Mouse (Mus musculus) monocyte, adult 5-6 weeks (primary cell): ENCODE measurements around the gene Dnah2. TPM values are rescaled to one million over a fixed set of nuclear protein-coding genes. Genes with fewer than 3 reads are reported as not detected.

Experiments used
- ATAC-seq: fragments of 153-309, 156-312 bp; replicated peaks from 2 replicates; pipeline ENCODE4 v1.8.0; 2017; ENCODE audit warnings: mild to moderate bottlenecking; ENCODE audit not compliant: low TSS enrichment, insufficient number of reproducible peaks, severe bottlenecking, poor library complexity, low FRiP score
- total RNA-seq: library from RNA; stranded (forward); fragments of 200-1000, 200-491, 200-594 nt; gene quantifications from 3 replicates; pipeline ENCODE4 v1.2.3, GENCODE M21; 2017

The Dnah2 gene
- total RNA-seq, 1 experiment from 2014 or later: 6.4 TPM

DNA sequence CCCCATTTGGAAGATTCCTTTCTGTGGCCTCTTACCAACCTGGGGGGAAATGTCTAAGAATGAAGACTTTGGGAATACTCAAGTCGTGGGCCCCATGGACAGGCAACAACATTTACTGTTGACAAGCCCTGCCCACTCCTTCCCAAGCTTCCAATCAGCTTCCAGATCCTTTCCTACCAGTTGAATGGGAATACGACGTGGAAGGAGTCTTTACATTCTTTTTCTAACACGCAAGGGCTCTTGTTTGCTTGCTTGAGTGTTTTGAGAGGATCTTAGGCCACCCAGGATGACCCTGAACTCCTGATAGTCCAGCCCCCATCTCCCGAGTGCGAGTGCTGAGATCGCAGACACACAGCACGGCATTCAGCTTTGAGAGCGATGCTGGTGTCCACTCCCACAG, 47.4 kb downstream of the Dnah2 start:
- ATAC-seq: no peak

DNA sequence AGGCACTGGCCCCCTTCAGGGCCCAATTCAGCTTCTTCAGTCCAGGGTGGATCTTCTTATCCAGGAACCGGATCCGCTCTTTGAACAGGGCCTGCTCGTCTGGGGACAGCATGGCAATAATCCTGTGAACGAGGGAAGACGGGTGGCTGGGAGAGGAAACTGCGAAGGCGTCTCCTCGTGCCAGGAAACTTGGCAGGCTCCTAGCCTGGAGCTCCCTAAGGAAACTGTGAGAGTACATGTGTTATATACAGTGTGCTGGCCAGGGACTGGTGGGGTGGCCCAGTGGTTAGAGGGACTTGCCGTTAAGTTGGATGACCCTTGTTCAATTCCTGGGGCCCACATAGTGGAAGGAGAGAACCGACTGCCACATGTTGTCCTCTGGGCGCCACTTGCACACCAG, 49.8 kb downstream of the Dnah2 start:
- no peak for ATAC-seq

- no peak for ATAC-seq
Measured at GRCm38 (mm10) chr11:69491711-69492110, 57.2 kb downstream of the Dnah2 start.

- no peak for ATAC-seq
Measured at GRCm38 (mm10) chr11:69490898-69491297, 58.0 kb downstream of the Dnah2 start.

GRCm38 (mm10) chr11:69487474-69487873, 61.4 kb downstream of the Dnah2 start:
- ATAC-seq: no peak

- no peak for ATAC-seq
Measured at GRCm38 (mm10) chr11:69477645-69478044, 71.3 kb downstream of the Dnah2 start.

DNA sequence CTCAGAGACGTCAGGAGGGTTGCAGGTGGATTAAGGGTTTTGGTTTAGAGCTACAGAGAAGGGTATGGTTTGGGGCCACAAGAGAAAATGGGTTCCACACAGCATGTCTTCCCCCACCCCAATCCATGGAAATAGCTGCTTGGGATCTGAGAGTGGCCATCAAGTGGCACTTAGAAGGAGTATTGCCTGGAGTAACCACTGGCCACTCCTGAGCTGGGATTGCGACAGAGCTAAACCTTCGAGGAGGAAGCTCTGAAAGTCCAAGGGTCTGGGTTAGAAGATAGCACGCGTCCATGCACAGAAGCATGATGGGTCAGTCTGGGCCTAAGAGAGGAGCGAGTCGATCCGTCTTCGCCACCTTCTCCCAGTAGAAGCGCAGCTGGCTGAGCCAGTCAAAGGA, 72.1 kb downstream of the Dnah2 start:
- ATAC-seq: no peak

GRCm38 (mm10) chr11:69474737-69475136, 74.2 kb downstream of the Dnah2 start:
- ATAC-seq: no peak

DNA sequence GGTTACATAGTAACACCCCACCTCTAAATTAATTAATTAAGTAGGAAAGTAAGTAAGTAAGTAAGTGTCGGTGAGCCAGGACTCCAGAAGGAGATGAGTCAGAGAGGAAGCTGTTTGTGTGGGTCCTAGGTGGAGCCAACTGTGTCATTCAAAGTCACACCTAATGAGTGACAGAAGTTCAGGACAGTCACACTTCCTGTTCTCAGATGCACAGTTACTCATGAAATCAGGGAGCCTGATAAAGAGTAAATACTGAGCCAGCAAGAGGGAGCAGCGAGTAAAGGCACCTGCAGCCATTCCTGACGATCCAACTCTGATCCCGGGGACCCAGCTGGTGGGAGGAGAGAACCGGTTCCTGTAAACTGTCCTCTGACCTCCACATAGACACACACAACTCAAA, 76.2 kb downstream of the Dnah2 start:
- peak; percentile 56; the same call in 1 of the 2 replicates for ATAC-seq

DNA sequence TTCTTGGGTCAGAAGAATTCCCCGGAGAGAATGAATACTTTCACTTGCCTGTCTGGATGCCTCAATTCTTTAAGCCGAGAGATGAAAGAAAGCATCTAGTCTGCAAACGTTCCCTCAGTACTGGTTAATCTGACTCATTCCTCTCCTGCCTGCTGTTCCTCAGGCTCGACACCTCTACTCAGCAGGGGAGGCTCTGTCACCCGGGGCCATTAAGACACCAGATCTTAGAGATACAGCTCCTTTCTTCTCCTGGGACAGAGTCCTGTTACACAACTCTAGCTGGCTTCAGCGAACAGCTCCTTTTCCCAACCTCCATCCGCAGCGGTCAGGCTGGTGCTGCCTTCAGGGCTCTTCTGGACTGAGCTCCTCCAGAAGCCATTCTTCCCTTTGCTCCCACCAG, 77.4 kb downstream of the Dnah2 start:
- ATAC-seq: no peak

GRCm38 (mm10) chr11:69469301-69469700, 79.6 kb downstream of the Dnah2 start:
- no peak for ATAC-seq

DNA sequence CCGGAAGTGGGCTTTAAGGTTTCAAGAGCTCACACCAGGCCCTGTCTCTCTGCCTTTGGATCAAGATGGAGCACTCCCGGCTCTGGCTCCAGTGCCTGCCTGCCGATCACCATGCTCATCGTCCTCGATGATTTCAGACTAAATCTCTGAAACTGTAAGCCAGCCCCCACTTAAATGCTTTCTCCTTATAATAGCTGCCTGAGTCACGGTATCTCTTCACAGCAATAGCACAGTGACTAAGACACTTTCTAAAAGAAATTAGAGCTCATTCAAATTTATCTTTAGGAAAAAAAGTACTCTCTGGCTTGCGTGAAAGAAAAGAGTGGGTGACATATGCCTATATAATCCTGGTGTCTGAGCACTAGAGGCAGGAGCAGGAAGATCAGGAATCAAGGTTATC, 84.9 kb downstream of the Dnah2 start:
- ATAC-seq: no peak

DNA sequence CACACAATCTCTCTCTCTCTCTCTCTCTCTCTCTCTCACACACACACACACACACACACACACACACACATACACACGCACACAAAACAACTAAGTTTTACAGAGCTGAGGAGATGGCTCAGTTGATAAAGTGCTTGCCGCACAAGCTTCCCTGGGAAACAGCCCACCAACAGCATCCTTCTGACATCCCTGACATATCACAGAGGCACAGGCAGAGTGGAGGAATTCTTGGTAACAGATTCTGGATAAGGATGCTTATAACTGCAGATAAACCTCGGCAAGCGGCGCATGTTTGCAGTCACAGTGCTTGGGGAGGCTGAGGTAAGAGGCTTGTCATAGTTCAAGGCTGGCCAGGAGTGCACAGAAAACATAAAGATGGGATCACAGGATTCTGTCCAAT, 87.3 kb downstream of the Dnah2 start:
- ATAC-seq: no peak

DNA sequence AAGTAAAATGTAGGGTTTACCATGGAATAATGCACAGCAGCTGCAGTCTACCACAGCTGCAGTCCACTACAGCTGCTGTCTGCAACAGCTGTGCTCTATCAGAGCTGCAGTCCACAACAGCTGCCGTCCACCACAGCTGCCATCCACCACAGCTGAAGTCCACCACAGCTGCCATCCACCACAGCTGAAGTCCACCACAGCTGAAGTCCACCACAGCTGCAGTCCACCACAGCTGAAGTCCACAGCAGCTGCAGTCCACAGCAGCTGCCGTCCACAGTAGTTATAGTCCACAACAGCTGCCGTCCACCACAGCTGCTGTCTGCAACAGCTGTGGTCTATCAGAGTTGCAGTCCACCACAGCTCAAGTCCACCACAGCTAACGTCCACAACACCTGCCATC, 89.0 kb downstream of the Dnah2 start:
- ATAC-seq: no peak

DNA sequence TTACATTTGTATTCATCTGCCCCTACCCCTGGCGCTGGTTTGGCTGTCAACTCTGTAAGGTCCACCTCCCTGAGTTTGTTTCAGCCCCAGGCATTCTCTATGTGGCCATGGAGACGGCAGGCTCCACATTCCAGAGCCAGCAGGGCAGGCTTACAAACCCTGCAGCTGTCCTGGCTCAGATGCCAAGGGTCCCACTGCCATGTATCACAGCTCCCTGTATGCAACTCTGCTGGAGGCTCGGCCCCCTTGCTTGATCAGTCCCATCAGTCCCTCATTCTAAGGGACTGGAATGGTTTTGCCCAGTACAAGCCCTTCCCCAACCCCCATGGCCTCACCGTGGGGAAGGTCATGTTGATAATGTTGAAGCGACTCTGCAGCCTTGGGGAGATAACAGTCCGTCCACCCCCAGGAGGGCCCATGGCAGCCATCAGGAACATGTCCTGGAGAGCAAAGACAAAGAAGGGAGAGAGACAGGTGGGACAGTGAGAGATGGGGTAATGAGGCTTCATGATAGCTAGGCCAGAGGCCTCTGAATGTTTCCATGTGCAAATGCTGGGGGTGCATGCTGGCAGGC, 91.8 kb downstream of the Dnah2 start:
- no peak for ATAC-seq

DNA sequence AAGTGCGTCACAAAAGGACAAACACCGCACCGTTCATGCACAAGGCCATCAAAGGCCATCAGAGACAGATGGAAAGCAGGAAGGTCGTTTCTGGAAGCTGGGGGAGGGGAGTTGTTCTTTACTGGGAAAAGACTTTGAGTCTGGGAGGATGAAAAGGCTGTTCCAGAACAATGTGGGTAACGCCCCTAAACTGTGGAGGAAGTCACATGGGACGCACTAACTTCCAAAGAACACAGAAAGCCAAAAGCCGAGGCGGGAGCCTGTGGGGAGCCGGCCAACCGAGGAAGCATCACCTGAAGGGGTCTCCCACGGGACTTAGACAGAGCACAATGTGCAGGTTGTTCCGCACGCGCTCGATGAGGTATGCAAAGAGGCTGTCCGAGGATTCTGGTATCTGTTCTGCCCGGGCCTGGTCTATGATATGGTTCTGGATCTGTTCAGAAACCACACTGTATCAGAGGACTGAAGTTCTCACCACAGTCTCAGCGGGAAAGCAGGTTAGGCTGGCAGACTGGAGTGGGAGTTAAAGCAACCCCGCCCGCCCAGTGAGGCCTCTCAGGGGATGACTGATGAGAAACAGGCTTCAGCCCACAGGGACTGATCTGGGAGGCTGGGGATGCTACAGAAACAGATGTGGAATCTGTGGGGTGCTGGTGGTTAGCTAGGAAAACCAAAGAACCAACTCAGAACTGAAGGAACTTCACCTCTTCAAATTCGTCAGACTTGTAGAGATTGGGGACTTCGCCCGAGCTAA, 96.6 kb downstream of the Dnah2 start:
- no peak for ATAC-seq

DNA sequence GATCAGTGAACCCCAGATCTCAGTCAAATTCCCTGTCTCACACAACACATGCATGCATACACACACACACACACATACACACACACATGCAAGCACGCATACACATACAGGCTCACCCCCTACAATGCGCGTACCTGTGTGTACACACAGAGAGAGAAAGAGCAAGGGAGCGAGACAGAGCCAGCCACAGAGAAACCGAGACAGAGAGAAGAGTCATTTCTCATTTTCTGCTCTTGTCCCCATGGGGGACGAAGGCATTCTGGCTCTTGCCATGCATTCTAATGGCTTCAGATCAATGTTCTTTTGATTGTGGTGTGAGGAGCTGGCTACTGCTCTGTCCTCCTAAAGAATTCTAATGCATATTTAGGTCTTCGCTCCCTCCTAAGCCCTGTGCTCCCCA, 101.6 kb downstream of the Dnah2 start:
- no peak for ATAC-seq

GRCm38 (mm10) chr11:69443328-69443727, 105.6 kb downstream of the Dnah2 start:
- ATAC-seq: no peak

DNA sequence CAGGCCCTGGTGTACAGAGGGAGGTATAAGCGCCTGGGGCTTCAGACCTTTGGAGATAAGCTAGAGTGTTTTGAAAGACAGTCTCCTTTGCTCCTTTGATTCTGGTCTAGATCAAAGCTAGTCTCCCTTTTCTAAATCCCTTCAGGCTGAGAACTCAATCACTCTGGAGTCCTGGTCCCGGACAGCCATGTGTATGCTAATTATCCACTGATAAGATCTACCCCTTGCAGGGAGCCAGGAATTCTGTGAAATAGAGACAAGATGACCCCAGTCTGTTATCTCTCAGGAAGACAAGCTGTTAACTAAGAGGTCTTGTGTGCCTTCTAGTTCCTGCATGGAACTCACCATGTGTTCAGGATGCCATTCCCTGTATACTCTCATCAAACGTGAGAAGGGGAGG, 111.6 kb downstream of the Dnah2 start:
- ATAC-seq: no peak

DNA sequence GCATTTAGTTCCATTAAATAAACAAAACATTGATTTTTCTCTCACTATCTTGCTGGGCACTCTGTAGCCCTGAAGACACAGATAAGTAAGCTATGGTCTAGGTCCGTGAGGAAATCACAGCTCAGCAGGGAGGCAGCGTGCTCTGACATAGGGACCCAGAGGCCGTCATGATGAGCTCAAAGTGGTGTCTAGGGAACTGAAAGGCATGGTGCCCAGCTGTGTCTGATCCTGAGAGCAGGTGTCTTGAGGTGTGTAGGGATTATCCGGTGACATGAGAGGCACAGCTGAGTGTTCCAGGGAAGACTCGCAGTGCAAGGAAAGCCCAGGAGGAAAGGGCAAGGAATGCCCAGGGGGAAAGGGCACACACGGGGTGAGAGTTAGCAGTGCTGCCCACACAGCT, 115.7 kb downstream of the Dnah2 start:
- no peak for ATAC-seq

DNA sequence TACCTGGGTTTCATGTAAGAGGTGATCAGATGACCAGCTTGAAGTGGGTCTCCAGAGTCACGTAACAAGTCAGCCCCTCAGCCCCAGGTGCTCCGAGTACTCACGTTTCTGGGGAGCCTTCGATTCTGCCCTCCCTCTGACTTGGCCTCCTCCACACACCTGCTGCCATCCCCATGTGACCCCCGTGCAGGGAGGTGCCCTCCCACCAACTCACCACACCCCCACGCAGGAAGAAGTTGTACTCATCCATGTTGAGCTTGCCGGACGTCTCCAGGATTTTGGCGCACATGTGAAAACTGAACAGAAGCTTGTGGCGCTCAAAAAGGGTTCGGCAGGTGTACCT, 116.3 kb downstream of the Dnah2 start:
- ATAC-seq: no peak
